Mouse (Mus musculus) ES-Bruce4 (cell line): ENCODE data around the gene Ptprd.

Experiments used
- CTCF ChIP-seq: IDR thresholded peaks from one replicate; pipeline ENCODE4 v1.8.1; 2011; ENCODE audit warnings: low read depth, low read length
- EP300 ChIP-seq: IDR thresholded peaks from 2 replicates; pipeline ENCODE4 v1.6.1; 2011; ENCODE audit warnings: low read depth, low read length; ENCODE audit not compliant: insufficient read depth
- POLR2A ChIP-seq: IDR thresholded peaks from one replicate; pipeline ENCODE4 v1.8.1; 2011; ENCODE audit warnings: low read length; ENCODE audit not compliant: insufficient read depth

DNA sequence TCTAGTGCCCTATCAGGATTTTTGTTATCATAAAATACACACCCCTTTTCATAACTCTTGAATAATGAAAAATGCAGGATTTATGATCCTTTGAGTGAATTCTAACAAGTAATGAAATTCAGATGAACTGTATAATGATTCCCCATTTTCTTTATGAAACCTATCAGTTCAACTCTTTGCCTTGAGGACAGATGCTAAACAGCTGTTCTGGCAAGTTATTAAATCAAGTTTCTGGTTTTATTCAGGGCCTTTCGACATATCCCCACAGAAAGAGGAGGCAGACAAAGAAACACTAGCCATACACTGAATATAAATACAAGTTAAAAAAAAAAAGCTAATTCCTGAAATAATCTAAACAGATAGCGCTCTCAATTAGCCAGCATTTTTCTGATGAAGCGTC is 1914.4 kb downstream of the Ptprd start:
- TF ChIP-seq EP300 = no peak
- no peak for TF ChIP-seq CTCF
- TF ChIP-seq POLR2A = no peak
